Mouse (Mus musculus) CH12.LX (cell line): ENCODE data around the gene Il31ra. TPM values are rescaled to one million over a fixed set of nuclear protein-coding genes. Genes with fewer than 3 reads are reported as not detected.

Source experiments
- DNase-seq: peaks from one replicate; pipeline ENCODE4 v3.0.0-alpha.2; 2013; ENCODE audit errors: extremely low read depth
- H3K27ac ChIP-seq: 2 replicates; pipeline ENCODE4 v1.5.1; 2012; ENCODE audit warnings: low read depth, mild to moderate bottlenecking, control low read depth, moderate library complexity; ENCODE audit not compliant: insufficient read depth
- H3K27me3 ChIP-seq: replicated peaks from 2 replicates; pipeline ENCODE3; 2012; ENCODE audit warnings: inconsistent platforms
- H3K36me3 ChIP-seq, 2 experiments: replicated peaks in 1 of 2; 2 replicates each; pipeline versions ENCODE3 to v1.6.1; 2012; ENCODE audit warnings: inconsistent platforms in 1 of 2, low read length in 1 of 2, mild to moderate bottlenecking in 1 of 2, mixed read lengths in 1 of 2, moderate library complexity in 1 of 2; ENCODE audit not compliant: control insufficient read depth in 1 of 2, insufficient read depth in 1 of 2
- H3K4me1 ChIP-seq, 2 experiments: 2 replicates each; pipeline ENCODE4 v1.6.1; 2012; ENCODE audit warnings: inconsistent platforms in 1 of 2, moderate library complexity in 1 of 2; ENCODE audit not compliant: insufficient read depth in 2 of 2, control insufficient read depth in 1 of 2
- H3K4me2 ChIP-seq: 2 replicates; pipeline ENCODE4 v1.6.1; 2012; ENCODE audit warnings: low read depth, mild to moderate bottlenecking, control low read depth; ENCODE audit not compliant: poor library complexity, insufficient read depth, severe bottlenecking
- H3K4me3 ChIP-seq, 3 experiments: fragments of 150-350 bp in 1 of 3; sonication (generic) in 1 of 3; replicated peaks in 1 of 3; 2 replicates each; pipeline versions ENCODE3 to v1.5.1; 2011 to 2012; ENCODE audit warnings: low read depth in 2 of 3, low read length in 2 of 3, mild to moderate bottlenecking in 2 of 3, moderate library complexity in 2 of 3, control low read depth in 1 of 3, improper control_type of control experiment in 1 of 3, inconsistent platforms in 1 of 3, mixed read lengths in 1 of 3; ENCODE audit not compliant: poor library complexity in 1 of 3
- H3K79me2 ChIP-seq: replicated peaks from 2 replicates; pipeline ENCODE4 v1.6.1; 2012; ENCODE audit warnings: mild to moderate bottlenecking, moderate library complexity; ENCODE audit not compliant: control insufficient read depth, poor library complexity, insufficient read depth, severe bottlenecking; ENCODE audit errors: extremely low read depth
- H3K9ac ChIP-seq: 2 replicates; pipeline ENCODE4 v1.6.1; 2012; ENCODE audit warnings: low read depth, mild to moderate bottlenecking, control low read depth, moderate library complexity; ENCODE audit not compliant: insufficient read depth
- H3K9me3 ChIP-seq: replicated peaks from 2 replicates; pipeline ENCODE3; 2012; ENCODE audit warnings: low read length, inconsistent platforms, mixed read lengths
- BHLHE40 ChIP-seq: IDR thresholded peaks from 2 replicates; pipeline ENCODE4 v1.6.1; 2011; ENCODE audit warnings: mild to moderate bottlenecking, low read depth, low read length, improper control_type of control experiment
- CTCF ChIP-seq, 2 experiments: IDR thresholded peaks in 1 of 2; conservative IDR thresholded peaks in 1 of 2; 2 replicates each; pipeline ENCODE4 v1.5.1; 2011 to 2012; ENCODE audit warnings: low read depth in 2 of 2, low read length in 2 of 2, improper control_type of control experiment in 1 of 2, inconsistent platforms in 1 of 2, mild to moderate bottlenecking in 1 of 2, moderate library complexity in 1 of 2
- E2F4 ChIP-seq: IDR thresholded peaks from 2 replicates; pipeline ENCODE4 v1.6.1; 2011; ENCODE audit warnings: low read depth, low read length, improper control_type of control experiment; ENCODE audit not compliant: insufficient replicate concordance
- EP300 ChIP-seq: IDR thresholded peaks from 2 replicates; pipeline ENCODE4 v1.6.1; 2011; ENCODE audit warnings: low read length, improper control_type of control experiment
- ETS1 ChIP-seq: conservative IDR thresholded peaks from 2 replicates; pipeline ENCODE4 v1.6.1; 2012; ENCODE audit warnings: low read depth, mild to moderate bottlenecking, inconsistent platforms, low read length, improper control_type of control experiment, moderate library complexity
- IRF4 ChIP-seq: IDR thresholded peaks from 2 replicates; pipeline ENCODE4 v1.6.1; 2014; ENCODE audit warnings: low read depth, mild to moderate bottlenecking, inconsistent platforms, low read length, improper control_type of control experiment
- JUN ChIP-seq: IDR thresholded peaks from 2 replicates; pipeline ENCODE4 v1.6.1; 2011; ENCODE audit warnings: low read depth, mild to moderate bottlenecking, low read length, improper control_type of control experiment, moderate library complexity; ENCODE audit not compliant: insufficient read depth
- JUND ChIP-seq: conservative IDR thresholded peaks from 2 replicates; pipeline ENCODE4 v1.6.1; 2011; ENCODE audit warnings: low read depth, low read length, improper control_type of control experiment
- MAFK ChIP-seq: IDR thresholded peaks from 2 replicates; pipeline ENCODE4 v1.6.1; 2011; ENCODE audit warnings: low read length, improper control_type of control experiment; ENCODE audit not compliant: insufficient replicate concordance
- MEF2A ChIP-seq: IDR thresholded peaks from 2 replicates; pipeline ENCODE4 v1.6.1; 2014; ENCODE audit warnings: low read depth, mild to moderate bottlenecking, inconsistent platforms, low read length, improper control_type of control experiment, borderline replicate concordance
- RCOR1 ChIP-seq: conservative IDR thresholded peaks from 2 replicates; pipeline ENCODE4 v1.6.1; 2012; ENCODE audit warnings: low read depth, mild to moderate bottlenecking, inconsistent platforms, low read length, improper control_type of control experiment
- USF1 ChIP-seq: IDR thresholded peaks from 2 replicates; pipeline ENCODE4 v1.6.1; 2014; ENCODE audit warnings: low read depth, mild to moderate bottlenecking, inconsistent platforms, low read length, improper control_type of control experiment
- ZMIZ1 ChIP-seq: IDR thresholded peaks from 2 replicates; pipeline ENCODE4 v1.6.1; 2012; ENCODE audit warnings: low read depth, mild to moderate bottlenecking, inconsistent platforms, low read length, improper control_type of control experiment
- ZNF384 ChIP-seq: IDR thresholded peaks from 2 replicates; pipeline ENCODE4 v1.6.1; 2012; ENCODE audit warnings: low read depth, low read length, improper control_type of control experiment, inconsistent platforms
- dilution Hi-C: fragments of 300-500 bp; cut with MboI; formaldehyde crosslinking; loops from 2 replicates; pipeline ENCODE4 v1.14.3; 2020; ENCODE audit warnings: low sequenced_read_pairs; ENCODE audit not compliant: extremely low pct_unique_long_range_greater_than_20kb, extremely low pct_ligation_motif_present
- in situ Hi-C: fragments of 300-500 bp; cut with MboI; formaldehyde crosslinking; loops from 3 replicates; pipeline ENCODE4 v1.14.3; 2019; ENCODE audit warnings: low sequenced_read_pairs, low pct_ligation_motif_present, low pct_unique_long_range_greater_than_20kb, mixed read lengths
- polyA plus RNA-seq: library from polyadenylated mRNA; unstranded; fragments of >175 nt; gene quantifications from 2 replicates; pipeline ENCODE4 v1.2.1, GENCODE M21; 2012; ENCODE audit warnings: low read depth; ENCODE audit not compliant: insufficient read length
- total RNA-seq, 2 experiments: library from RNA; depleted of rRNA; stranded (reverse); fragments of 300-350 nt in 1 of 2; fragments of >200 nt in 1 of 2; gene quantifications; 2 replicates each; pipeline ENCODE4 v1.2.3; 2012 to 2014

Il31ra gene
- total and polyA plus RNA-seq, 3 experiments: not detected

- H3K27me3 ChIP-seq: no peaks in the 10 kb centered on the region
- in situ Hi-C loops (no loop called here), dilution Hi-C loops (no loop called here)
- TF ChIP-seq JUN (peak; percentile 53), ZNF384 (peak; percentile 75), RCOR1 (no peak), CTCF (conservative IDR thresholded peaks at IDR 0.05 in 1 of 2, IDR thresholded peaks at IDR 0.05 in 1 of 2; ENCODE audit: low read depth in 2 of 2, low read length in 2 of 2) (no peak), IRF4 (peak; percentile 73), MEF2A (no peak), E2F4 (no peak), JUND (peak; percentile 67), ZMIZ1 (no peak), EP300 (peak; percentile 45; the same call in 1 of the 2 replicates), USF1 (no peak), ETS1 (no peak), BHLHE40 (peak; percentile 89)
- H3K4me3 ChIP-seq: no peak overlapping the region
- peak; percentile 19 for DNase-seq
- no peak overlapping the region for H3K9ac ChIP-seq
- no peak overlapping the region for H3K4me2 ChIP-seq
- H3K36me3 ChIP-seq: no peaks in the 10 kb centered on the region
- no peaks in the 10 kb centered on the region for H3K79me2 ChIP-seq
- H3K4me1 ChIP-seq: peaks cover 0 to 8% of the 10 kb centered on the region in 2 experiments; a peak in 1 of 4 replicates
- H3K27ac ChIP-seq: no peak overlapping the region
- H3K9me3 ChIP-seq: no peaks in the 10 kb centered on the region
These were observed 23.4 kb downstream of the Il31ra start for GRCm38 (mm10) chr13:112570768-112571167.

GRCm38 (mm10) chr13:112569606-112570005 lies 24.6 kb downstream of the Il31ra start:
- in situ Hi-C loops: no loop called here
- H3K27ac ChIP-seq: no peak overlapping the region
- dilution Hi-C loops: no loop called here

More at GRCm38 (mm10) chr13:112569606-112570005, 24.6 kb downstream of the Il31ra start:
- no peak for DNase-seq
- H3K36me3 ChIP-seq: no peaks in the 10 kb centered on the region
- H3K9ac ChIP-seq: no peak overlapping the region
- no peaks in the 10 kb centered on the region for H3K79me2 ChIP-seq
- peak; percentile 71 for TF ChIP-seq MAFK
- TF ChIP-seq E2F4: no peak
- H3K4me1 ChIP-seq: peaks cover 0 to 8% of the 10 kb centered on the region in 2 experiments; a peak in 1 of 4 replicates
- no peak overlapping the region for H3K4me2 ChIP-seq
- H3K27me3 ChIP-seq: peaks cover 2% of the 10 kb centered on the region
- H3K9me3 ChIP-seq: no peaks in the 10 kb centered on the region
- no peak overlapping the region for H3K4me3 ChIP-seq
